Mouse (Mus musculus): Measurements from ENCODE around the gene Gemin5.
"Not testable (repeated sequence)": the region's sequence is repeated elsewhere in the genome, so short reads cannot be mapped to it uniquely, and the experiment has no call there.

Gemin5 gene

GRCm38 (mm10) chr11:58116560-58116959 lies 51.8 kb downstream of the Gemin5 start:
- in situ Hi-C loops (cut with MboI, MseI), result no loop called here

DNA sequence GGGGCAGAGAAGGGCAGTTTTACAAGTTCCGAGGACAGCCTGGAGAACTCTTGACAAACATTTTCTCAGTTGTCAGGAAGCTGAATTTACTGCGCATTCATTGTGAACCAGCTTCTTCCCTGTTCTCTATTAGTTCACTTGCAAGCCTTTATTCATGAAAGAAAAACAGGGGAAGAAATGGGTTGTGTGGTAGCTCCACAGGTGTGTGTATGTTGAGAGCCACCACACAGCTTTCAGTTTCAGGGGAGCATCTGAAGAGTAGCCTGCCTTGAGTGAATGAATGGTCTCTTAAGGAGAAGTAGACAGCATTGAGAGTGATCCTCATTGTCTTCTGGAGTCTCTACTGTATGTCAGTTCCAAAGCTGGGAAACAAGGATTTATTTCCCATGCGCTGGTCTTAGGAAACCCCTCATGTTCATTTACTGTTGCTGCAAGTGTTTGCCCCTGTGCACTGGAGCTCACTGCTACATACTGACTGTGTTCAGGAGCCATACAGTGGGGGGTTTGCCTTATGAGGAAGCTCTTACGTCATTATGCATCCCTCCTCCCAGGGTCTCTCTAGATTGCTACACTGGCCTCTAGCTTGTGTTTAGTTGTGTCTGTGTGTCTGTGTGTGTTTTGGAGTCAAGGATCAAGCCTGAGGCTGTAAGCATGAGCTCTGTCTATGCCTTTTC lies 60.5 kb downstream of the Gemin5 start:
- in situ Hi-C loops (cut with MboI, MseI), result no loop called here

- in situ Hi-C loops (cut with MboI, MseI), result no loop called here
Observed at GRCm38 (mm10) chr11:58107009-58107408, 61.3 kb downstream of the Gemin5 start.

DNA sequence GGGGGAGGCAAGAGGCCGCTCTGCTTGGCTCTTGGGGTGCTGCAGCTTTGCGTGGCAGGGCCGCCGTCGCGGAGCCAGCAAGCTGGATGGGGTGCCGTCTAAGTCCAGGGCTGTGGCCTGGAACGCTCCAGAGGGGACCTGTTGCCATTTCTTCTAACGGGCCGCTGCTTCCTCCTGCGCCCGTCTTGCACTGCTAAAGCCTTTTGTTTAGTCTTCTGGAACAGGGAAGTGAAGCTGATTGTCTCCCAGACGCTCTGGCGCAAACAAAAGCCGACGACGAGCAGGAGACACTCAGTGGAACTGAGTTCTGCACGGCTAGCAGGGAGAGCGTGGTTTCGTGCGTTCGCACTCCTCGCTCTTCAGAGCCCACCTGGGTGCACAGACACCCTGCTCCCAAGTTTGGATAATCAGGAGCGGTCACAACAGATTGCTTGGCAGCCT lies 64.0 kb downstream of the Gemin5 start:
- in situ Hi-C loops (cut with MboI, MseI), result no loop called here

DNA sequence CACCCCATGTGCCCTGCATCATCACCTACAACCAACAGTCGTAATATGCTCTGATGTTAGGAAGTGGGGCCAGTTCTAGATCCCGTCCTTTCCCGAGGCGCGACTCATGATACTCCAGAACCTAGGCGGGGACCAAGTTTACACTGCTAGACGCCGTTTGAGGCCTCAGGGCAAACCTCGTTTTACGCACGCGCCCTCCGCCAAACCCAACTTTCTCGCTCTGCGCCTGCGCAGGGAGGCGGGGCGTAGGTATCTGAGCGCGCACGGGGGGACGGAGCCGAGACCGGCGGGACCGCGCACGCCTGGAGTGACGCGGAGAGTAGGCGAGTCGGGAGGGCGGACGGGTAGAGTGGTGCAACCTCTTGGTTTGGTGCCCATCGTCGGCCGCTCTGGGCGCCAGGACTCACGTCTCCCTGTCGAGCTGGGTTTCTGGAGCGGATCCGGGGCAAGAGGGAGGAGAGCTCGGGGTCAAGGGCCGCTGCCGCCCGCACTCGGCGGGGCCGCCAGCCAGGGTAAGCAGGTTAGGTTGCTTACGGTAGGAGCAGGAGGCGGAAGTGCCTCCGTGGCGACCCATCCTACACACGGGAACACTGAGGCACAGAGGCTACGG lies 64.5 kb downstream of the Gemin5 start, which contains the start of gene Cnot8:
TSS of gene Cnot8 (plus strand) at position 457 of the 610 bp plus-strand sequence.
- in situ Hi-C loops (cut with MboI, MseI), result no loop called here

DNA sequence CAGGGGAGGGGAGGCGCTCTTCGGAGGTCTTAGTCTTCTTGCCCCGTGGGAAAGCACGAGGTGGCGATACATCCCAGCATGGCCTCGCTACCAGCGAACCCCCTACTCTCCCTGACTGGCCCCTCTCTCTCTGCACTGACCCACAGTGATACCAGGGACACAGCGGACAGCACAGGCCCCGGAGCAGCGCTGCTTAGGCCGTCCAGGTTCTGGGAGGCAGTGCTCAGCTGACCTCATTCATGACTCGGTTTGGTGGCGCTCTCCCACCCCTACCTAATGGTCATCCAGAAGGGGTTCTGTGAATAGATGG lies 65.0 kb downstream of the Gemin5 start:
- in situ Hi-C loops (cut with MboI, MseI), result no loop called here

DNA sequence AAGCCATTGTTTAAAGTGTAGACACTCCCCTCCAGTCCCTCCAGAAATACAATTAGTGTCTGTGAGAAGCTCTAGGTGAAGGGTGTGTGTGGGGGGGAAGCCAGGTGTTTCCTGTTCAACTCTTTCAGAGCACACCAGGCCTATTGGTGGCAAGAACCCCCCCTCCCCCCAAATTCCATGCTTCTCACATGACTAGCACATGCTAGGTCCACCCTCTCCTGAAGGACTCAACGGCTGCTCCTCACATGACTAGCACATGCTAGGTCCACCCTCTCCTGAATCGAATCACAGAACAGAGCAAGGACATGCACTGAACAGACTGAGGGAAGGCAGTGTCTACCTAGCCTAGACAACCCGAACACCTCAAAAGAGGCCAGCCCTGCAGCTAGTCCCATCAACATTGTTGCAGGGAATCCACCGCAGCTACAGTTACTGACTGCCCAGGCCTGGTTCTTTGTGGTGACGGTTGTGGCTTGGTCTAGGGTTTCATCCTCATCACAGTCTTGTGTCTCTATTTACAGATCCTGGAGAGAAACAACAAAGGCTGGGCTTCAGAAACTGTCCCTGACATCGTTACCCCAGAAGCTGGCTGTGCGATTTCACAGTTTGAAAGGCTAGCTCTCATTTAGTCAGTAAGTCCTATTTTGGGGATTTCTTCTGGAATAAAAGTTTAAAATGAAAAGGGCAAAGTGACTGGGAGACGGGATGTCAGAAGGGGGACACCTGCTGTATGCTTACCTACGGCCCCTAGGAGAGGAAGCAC lies 65.6 kb downstream of the Gemin5 start:
- in situ Hi-C loops (cut with MboI, MseI), result no loop called here

- in situ Hi-C loops (cut with MboI, MseI), result no loop called here
Observed at GRCm38 (mm10) chr11:58102146-58102545, 66.2 kb downstream of the Gemin5 start.

- in situ Hi-C loops (cut with MboI, MseI), result no loop called here
Observed at GRCm38 (mm10) chr11:58101194-58101720, 67.1 kb downstream of the Gemin5 start.

- in situ Hi-C loops (cut with MboI, MseI), result no loop called here
Observed at GRCm38 (mm10) chr11:58100006-58100405, 68.3 kb downstream of the Gemin5 start.

GRCm38 (mm10) chr11:58098366-58098720 lies 70.0 kb downstream of the Gemin5 start:
- in situ Hi-C loops (cut with MboI, MseI), result not testable (repeated sequence)

DNA sequence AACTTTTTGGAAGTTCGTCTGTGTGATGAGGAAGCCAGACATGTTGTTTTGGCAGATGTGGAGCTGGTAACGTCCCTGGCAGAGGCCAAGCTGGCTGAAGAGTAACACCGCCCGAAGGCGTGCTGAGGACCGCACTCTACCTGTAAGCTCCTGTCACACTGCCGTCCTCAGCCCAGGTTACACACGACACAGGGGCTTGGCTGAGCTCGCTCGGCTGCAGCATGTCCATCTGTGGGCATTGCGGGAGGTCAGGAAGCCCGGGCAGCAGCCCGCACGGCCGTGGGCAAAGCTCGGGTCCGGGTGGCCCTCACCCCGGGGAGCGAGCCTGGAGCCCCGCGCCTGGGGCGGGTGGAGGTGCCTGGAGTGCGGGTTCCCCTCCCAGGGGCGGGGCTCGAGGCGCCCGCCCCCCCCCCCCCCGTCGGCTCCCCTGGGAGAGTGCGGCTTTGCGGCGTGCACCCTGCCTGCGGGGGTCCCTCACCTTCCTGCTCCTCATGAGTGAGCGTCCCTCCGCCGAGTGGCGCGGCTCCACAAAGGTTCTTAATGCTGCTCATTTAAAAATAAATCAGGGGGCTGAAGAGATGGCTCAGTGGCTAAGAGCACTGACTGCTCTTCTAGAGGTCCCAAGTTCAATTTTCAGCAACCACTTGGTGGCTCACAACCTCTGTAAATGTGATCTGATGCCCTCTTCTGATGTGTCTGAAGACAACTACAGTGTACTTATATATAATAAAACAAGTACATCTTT lies 70.5 kb downstream of the Gemin5 start:
- in situ Hi-C loops (cut with MboI, MseI), result no loop called here

DNA sequence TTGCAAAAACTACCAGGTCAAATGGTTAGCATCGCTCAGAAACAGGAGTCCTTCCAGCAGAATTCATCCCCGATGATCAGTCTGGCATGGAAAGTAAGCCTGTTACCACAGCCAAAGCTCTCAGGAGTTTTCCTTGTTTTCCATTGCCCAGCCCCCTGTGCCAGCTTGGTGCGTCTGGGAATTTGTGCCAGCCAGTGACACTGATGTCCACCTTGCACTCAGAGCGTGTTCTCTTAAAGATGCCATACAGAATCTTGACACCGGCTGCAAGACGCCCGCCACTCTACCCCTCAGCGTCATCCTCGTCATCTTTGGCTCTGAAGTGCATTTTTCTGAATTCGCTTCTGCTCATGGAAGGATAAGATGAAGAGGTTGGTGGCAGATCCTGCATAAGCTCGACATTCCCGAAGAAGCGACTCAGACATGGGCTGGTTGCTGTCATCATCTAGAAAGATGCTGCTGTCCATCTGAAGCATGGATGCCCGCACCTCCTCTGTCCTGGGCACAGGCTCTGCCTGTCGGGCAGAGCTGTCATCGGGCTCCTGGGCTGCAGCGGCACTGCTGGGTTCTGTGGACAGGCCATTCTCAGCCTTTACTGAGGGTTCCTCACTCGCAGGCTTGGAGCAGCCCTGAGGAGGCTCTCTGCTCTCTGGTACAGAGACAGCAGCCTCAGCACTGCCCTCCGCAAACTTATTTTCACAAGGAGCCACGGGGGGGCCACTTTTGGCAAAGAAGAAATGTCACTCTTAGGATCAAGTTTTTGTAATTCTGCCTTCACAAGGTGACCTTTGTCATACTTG lies 71.3 kb downstream of the Gemin5 start:
- in situ Hi-C loops (cut with MboI, MseI), result no loop called here

GRCm38 (mm10) chr11:58096160-58096559 lies 72.2 kb downstream of the Gemin5 start:
- in situ Hi-C loops (cut with MboI, MseI), result no loop called here

DNA sequence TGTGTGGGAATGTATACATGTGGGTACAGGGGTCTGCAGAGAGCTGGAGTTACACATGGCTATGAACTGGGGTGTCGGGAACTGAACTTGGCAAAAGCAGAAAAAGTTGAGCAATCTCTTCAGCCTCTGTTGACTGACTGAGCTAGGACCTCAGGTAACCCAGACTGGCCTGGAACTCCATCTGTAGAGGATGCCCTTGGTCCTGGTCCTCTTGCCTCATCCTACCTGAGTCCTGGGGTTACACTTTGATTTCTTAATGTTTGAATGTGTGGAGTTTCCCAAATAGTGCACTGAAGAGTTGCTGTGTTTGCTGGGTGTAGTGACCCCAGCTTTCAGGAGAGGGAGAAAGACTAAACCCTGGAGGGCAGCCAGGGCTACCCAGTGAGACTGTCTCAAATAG lies 72.8 kb downstream of the Gemin5 start:
- in situ Hi-C loops (cut with MboI, MseI), result no loop called here

DNA sequence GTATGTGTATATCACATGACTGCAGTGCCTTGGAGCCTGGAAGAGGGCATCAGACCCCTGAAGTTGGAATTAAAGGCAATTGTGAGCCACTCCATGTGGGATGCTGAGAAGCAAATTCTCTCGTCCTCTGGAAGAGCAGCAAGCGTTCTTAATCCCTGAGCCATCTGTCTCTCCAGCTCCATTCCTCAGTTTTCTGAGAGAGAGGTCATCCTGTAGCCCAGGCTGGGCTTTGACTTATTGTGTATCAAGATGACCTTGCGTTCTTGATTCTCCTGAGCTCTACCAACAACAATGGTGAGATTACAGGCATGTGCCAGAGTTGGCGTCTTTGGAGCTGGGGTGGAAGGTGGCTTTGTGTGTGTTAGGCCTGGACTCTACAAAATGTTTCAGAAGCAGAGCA lies 73.6 kb downstream of the Gemin5 start:
- in situ Hi-C loops (cut with MboI, MseI), result loop anchor here (5.0 kb wide), 1 partner anchor 277 kb away; no protein-coding TSS in a partner anchor

GRCm38 (mm10) chr11:58093021-58093528 lies 75.3 kb downstream of the Gemin5 start, which contains the start of gene Gm12248:
Gene Gm12248, minus strand, starts transcription at chr11:58093134.
- in situ Hi-C loops (cut with MboI, MseI), result loop anchor here (5.0 kb wide), 1 partner anchor 276 kb away; no protein-coding TSS in a partner anchor

- in situ Hi-C loops (cut with MboI, MseI), result loop anchor here (5.0 kb wide), 1 partner anchor 275 kb away; no protein-coding TSS in a partner anchor
Observed at GRCm38 (mm10) chr11:58092541-58092940, 75.8 kb downstream of the Gemin5 start.

- in situ Hi-C loops (cut with MboI, MseI), result no loop called here
Observed at GRCm38 (mm10) chr11:58081716-58082115, 86.6 kb downstream of the Gemin5 start.

DNA sequence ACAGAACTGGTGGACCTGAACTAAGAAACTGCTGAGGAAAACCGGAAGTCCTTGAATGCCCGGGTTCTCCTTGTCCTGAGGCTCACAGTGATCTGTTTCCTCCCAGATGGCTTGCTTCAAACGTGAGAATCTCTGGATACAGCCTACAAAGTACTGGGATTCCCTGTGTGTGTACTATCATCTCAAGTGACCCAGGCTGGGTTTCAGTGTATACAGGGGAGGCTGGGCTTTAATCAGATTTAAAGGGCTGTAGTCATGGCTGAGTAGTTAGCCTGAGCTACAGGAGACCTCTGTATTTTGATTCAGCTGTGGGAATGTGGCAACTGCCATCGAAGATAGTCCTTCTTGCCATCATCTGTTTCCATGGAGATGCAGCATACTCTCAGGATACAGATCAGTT lies 91.1 kb downstream of the Gemin5 start:
- in situ Hi-C loops (cut with MboI, MseI), result no loop called here

DNA sequence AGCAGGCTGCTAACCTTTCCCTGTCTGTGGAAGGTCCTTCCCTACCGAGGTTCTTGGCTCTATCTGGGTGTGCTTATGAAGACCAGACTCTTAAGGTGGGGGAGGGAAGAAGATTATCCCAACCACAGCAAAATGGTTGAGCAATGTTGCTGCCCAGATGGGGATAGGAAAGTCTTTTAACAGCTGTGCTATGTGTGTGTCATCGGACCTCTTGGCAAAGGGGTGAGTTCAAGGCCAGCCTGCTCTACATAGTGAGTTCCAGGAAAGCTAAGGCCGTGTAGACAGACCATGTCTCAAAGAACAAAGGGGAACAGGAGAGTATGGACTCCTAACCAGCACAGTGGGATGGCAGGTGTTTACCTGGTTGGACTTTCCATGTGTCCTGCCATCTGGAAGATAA lies 95.4 kb downstream of the Gemin5 start:
- in situ Hi-C loops (cut with MboI, MseI), result no loop called here

Data from T-helper 1 cell (primary cell).